Mouse (Mus musculus): Measurements from ENCODE around the gene Jmjd6. TPM values are rescaled to one million over a fixed set of nuclear protein-coding genes. Genes with fewer than 3 reads are reported as not detected.
"Not testable (repeated sequence)": the region's sequence is repeated elsewhere in the genome, so short reads cannot be mapped to it uniquely, and the experiment has no call there.

The Jmjd6 gene
- total RNA-seq, 1 experiment from 2014 or later: 53.8 TPM

DNA sequence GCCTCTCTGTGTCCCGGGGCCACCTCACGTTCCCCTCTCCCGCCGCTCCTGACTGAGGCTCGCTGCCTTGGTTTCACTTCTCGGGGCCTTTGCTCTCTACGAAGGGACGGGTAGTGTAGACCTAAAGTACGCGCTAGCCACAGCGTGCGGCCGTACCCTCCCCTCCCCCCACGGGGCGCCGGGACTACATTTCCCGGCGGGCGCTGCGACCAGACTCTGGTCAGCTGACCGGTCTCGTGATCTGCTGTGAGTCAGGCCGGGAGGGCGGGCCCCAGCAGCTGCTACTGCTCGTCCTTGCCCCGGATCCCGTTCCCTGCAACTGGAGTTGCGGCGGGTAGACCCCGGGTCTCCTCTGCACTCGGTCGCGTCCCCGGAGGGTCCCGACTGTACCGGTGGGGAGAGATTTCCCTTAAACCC, 10.3 kb upstream of the Jmjd6 start:
- peak; percentile 76 to 79 for ATAC-seq (replicated peaks in 1 of 2; ENCODE audit: insufficient read depth in 1 of 2, low FRiP score in 2 of 2, low TSS enrichment in 1 of 2, low read depth in 1 of 2, poor library complexity in 2 of 2, severe bottlenecking in 2 of 2)

DNA sequence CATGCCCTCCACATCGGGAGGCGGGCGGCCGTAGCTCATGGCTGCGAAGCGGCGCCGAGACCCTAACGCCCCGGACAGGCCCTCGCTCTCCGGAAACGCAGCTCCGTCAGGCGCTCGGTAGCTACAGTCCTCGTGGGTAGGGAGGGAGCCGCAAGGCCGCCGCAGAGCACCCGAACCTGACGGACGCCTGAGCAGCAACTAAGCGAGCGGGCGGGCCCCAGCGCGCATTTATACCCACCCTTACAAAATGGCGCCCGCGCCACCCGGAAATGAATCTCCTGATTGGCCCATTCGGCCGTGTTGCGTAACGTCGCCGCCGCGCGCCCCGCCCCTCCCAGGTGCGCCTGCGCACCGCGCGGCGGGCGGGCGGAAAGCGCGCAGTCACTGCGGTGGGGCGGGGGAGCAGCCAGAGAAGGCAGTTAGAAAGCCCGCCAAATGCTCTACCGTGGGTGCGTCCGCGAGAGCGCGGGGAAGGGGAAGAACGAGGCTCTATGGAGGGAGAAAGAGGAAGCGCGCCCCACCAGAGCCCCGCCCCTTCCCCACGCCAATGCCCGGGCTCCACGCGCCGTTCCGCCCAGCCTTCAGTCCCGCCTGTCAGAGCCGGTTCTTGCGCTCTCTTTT, 9.8 kb upstream of the Jmjd6 start, which contains the start of gene Srsf2:
Gene Srsf2 (minus strand): TSS at position 204 of the 621 bp plus-strand sequence.
- ATAC-seq (replicated peaks in 1 of 2; ENCODE audit: insufficient read depth in 1 of 2, low FRiP score in 2 of 2, low TSS enrichment in 1 of 2, low read depth in 1 of 2, poor library complexity in 2 of 2, severe bottlenecking in 2 of 2): peak; percentile 84 to 88

DNA sequence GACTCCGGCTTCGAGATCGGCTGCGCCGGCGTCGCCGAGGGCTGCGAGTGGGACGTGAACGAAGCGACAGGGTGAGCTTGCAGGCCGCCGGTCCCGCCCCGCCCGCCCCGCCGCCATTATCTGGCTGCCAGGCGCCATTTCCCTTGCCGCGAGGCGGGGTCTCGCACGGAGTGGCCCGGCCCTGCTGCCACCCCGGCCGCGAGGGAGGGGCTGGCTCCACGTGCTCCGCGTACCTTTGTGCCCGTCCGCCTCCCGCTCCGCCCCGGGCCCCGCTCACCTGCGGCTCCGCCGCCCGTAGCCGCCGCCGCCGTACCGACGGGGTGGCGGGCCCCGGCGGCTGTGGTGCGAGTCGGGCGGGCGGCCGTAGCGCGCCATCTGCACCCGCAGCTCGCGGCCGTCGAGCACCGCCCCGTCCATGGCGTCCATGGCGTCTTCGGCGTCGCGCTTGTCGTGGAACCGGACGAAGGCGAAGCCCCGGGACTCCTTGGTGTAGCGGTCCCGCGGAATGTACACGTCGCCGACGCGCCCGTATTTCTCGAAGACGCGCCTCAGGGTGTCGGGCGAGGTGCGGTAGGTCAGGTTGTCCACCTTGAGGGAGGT, 9.1 kb upstream of the Jmjd6 start, which contains the start of gene Mfsd11:
Gene Mfsd11 (plus strand): TSS at position 150 of the 600 bp plus-strand sequence.
- ATAC-seq (replicated peaks in 1 of 2; ENCODE audit: insufficient read depth in 1 of 2, low FRiP score in 2 of 2, low TSS enrichment in 1 of 2, low read depth in 1 of 2, poor library complexity in 2 of 2, severe bottlenecking in 2 of 2): peak in 1 of 2 experiments; percentile 5; a peak in 1 of 4 replicates

DNA sequence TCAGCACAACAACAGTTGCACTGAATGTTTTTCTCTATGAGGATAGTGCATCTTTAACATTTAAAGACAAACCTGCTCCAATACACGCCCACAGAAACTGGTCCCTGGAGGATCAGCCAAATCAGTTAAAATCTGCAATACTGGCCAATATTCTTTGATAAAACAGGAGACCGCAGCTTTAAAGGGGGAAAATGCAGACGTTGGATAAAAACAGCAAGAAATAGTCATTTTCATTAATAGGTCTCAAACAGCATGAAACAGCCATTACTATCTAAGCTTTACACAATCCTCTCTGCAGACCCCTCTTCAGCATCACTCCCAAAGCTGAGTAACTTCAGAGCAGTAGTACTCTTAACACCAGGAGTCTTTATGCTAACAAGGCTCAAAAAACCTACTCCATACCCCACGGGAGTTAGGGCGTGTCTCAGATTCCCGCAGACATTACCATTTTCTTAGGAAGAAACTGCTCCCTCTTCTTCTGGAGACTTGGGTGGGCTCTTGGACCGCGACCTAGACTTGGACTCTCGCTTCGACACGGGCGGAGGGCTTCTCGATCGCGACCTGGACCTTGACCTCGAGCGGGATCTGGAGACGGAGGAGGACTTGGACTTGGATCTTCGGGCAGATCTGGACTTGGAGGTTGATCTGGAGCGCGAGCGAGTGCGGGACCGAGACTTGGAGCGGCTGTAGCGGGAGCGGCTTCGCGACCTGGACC, 8.5 kb upstream of the Jmjd6 start:
- ATAC-seq (replicated peaks in 1 of 2; ENCODE audit: insufficient read depth in 1 of 2, low FRiP score in 2 of 2, low TSS enrichment in 1 of 2, low read depth in 1 of 2, poor library complexity in 2 of 2, severe bottlenecking in 2 of 2): no peak

DNA sequence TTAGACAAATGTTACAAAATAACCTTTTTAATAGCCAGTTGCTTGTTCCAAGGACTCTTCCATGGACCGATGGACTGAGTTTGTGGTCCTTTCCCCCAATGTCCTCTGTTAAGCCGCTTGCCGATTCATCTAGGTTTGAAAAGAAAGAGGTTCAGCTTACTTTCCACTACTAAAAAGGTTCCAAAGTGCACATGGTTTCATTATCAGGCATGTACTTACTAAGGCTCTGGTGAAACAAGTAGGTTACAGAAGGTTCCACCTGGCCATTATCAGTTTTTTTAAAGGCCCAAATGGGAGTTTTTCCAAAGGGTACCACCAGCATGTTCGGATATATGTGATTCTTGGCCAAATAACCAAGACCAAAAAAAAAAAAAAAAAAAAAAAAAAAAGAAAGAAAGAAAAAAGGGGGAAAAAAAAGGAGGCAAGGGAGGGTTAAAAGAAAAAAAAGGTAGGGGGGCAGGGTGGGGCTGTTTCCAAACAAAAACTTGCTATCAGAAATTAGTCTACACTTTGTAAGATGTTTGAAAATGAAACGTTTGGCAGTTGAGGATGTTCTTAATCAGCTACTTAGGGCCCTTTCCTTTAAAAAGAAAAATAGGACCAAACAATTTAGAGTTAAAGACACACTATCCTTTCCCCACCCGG, 7.7 kb upstream of the Jmjd6 start:
- no peak for ATAC-seq (replicated peaks in 1 of 2; ENCODE audit: insufficient read depth in 1 of 2, low FRiP score in 2 of 2, low TSS enrichment in 1 of 2, low read depth in 1 of 2, poor library complexity in 2 of 2, severe bottlenecking in 2 of 2)

DNA sequence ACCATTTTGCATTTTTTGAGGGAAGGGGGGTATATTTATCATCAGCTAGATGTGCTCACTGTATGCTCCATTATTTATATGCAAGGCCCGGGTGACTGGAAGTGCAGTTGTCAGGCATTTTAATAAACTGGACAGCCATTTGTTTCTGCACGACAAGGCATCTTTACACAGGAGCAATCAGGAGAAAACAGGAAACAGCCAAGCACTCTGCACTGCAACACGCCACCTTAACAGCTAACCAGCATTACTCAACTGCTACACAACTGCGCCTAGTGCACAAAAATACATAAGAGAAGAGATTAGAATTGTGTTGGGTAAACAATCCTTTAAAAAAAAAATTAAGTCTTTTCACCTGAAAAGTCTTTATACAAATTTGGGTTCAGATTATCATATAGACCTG, 6.8 kb upstream of the Jmjd6 start:
- no peak for ATAC-seq (replicated peaks in 1 of 2; ENCODE audit: insufficient read depth in 1 of 2, low FRiP score in 2 of 2, low TSS enrichment in 1 of 2, low read depth in 1 of 2, poor library complexity in 2 of 2, severe bottlenecking in 2 of 2)

DNA sequence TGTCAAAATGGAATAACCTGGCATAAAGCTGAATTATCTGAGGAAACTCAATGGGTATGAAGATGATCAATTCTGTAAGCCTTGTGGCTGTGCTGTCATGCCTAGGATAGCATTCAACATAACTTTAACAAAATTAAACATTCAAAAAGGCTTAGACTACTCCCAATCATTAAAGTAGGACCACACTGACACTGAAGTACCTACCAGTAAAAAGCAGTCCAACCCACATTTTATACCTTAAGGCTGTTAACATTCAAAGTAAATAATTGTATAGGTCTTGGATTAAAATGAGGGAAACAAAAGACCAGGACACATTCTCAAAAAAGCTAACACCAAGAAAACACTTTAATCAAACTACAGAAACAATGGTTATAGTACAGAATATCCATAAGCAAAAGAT, 6.3 kb upstream of the Jmjd6 start:
- no peak for ATAC-seq (replicated peaks in 1 of 2; ENCODE audit: insufficient read depth in 1 of 2, low FRiP score in 2 of 2, low TSS enrichment in 1 of 2, low read depth in 1 of 2, poor library complexity in 2 of 2, severe bottlenecking in 2 of 2)

DNA sequence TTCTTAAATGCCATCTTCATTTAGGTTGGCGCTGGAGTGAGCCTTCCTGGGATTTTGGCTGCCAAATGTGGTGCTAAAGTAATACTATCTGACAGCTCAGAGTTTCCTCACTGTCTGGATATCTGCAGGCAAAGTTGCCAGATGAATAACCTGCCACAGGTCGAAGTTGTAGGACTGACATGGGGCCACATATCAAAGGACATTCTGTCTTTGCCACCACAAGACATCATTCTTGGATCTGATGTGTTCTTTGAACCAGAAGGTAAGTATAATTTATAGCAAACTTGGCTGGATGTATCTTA, 5.6 kb upstream of the Jmjd6 start:
- ATAC-seq (replicated peaks in 1 of 2; ENCODE audit: insufficient read depth in 1 of 2, low FRiP score in 2 of 2, low TSS enrichment in 1 of 2, low read depth in 1 of 2, poor library complexity in 2 of 2, severe bottlenecking in 2 of 2): not testable (repeated sequence)

DNA sequence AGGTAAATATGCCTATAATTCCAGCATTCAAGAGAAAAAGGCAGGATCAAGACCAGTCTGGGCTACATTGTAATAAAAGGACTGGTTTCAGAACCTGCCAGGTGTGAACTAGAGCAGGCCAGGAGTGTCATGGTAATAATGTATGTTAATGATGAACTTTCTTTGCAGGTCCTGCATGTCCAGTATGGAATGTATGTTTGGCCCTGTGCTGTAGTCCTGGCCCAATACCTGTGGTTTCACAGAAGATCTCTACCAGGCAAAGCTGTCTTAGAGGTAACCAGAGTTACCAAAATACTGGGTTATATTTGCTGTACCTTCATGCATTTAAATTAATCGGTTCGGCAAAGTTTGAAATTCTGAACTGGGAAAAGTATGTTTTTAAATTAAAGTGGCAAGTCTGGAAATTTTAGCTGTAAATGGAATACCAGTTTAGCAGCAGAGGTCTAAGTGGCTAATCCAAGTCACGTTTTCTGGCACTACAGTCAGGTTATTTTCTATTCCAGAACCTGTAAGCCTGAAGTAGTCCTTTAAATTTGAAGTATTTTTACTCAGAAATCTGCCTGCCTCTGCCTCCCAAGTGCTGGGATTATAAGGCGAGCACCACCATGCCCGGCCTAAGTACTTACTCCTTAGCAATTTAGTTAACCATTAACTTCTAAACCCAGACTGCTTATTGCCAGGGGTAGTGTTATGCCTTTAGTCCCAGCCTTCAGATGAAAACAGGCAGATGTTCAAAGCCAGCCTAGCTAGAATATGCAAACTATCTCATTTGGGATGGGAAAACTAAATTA, 5.0 kb upstream of the Jmjd6 start:
- ATAC-seq (replicated peaks in 1 of 2; ENCODE audit: insufficient read depth in 1 of 2, low FRiP score in 2 of 2, low TSS enrichment in 1 of 2, low read depth in 1 of 2, poor library complexity in 2 of 2, severe bottlenecking in 2 of 2): no peak

DNA sequence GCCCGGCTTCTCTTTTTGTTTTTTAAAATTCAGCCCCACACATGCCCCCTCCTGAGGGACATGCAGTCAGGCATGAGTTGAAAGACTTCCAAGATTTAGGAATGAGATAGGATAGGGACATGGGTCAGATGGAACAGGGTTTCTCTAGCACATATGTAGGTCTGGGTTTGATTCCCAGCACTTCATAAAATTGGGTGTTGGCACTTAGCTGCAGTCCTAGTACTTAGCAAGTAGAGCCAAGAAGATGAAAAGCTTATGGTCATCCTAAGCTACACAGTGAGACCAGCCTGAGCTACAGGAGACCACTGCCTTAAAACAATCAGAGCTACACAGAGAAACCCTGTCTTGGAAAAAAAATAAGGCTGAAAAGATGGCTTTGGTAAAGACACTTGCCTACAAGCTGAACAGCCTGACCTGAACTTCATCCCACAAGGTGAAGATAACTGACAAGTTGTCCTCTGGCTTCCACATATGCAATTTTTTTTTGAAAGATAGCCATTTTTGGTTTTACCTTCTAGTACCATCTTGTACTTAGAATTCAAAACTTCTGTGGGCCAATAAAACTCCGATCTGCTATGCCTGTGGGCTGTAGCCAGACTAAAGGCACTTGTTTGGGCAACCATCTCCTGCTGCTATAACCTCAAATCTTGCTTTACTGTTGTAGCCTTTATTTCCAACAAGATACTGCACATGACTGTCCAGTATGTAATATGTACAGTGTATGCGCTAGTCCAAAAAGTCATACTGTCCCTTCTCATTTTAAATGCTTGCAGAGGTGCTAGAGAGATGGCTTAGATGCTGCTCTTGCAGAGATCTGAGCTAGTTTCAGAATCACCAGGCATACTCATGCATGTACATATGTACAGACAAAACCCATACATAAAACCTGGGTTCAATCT, 4.2 kb upstream of the Jmjd6 start:
- no peak for ATAC-seq (replicated peaks in 1 of 2; ENCODE audit: insufficient read depth in 1 of 2, low FRiP score in 2 of 2, low TSS enrichment in 1 of 2, low read depth in 1 of 2, poor library complexity in 2 of 2, severe bottlenecking in 2 of 2)

DNA sequence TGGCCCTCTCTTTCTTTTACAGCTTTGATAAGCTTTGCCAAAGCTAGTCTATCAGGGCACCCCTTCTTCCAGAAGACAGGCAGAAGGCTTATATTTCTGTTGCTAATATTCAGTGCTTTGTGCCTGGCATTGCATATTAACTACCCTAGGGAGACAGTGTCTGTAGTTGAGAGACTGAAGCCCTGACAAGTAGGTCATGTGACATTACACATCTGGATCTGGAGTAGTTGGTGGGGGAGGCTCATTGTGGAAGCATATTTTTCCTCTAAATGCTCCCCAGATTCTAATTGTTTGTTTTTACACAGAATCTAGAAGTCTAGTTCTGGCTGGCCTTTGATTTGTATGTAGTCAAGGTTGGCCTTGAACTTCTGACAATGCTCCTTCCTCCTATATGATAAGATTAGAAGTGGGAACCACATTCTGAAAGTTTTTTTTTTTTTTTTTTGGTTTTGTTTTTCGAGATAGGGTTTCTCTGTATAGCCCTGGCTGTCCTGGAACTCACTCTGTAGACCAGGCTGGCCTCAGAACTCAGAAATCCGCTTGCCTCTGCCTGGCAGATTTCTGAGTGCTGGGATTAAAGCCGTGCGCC, 3.4 kb upstream of the Jmjd6 start:
- no peak for ATAC-seq (replicated peaks in 1 of 2; ENCODE audit: insufficient read depth in 1 of 2, low FRiP score in 2 of 2, low TSS enrichment in 1 of 2, low read depth in 1 of 2, poor library complexity in 2 of 2, severe bottlenecking in 2 of 2)

DNA sequence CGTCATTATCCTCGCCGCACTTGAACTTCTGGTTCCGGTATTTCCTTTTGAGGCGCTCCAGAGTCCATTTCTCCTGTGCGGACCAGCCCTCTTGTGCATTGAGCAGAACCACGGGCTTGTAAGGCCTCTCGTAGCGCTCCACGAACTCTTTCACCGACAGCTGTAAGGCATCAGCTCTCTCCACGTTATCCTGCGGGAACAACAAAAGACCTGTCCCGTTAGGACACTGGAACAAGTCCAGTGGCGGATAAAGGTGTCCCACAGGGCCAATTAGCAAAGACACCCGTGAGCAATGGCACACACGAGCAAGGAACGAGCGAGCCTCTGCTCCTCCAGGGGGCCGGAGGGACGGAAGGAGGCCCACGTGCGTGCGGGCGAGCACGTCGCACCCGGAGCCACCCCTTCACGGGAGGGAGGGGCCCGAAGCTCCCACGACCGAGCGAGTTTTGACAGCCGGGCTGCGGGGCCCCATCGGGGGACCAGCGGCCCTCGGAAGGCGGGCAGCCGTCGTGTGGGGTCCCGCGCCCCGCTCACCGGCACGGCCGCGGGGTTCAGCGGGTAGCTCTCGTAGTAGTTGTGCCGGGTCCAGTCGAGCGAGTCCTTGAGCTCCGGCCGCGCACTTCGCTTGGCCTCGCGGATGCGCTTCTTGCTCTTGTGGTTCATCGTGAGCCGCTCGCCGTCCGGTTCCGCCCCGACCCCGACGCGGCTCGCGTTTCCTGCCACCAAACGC, 553 bp downstream of the Jmjd6 start:
- ATAC-seq (replicated peaks in 1 of 2; ENCODE audit: insufficient read depth in 1 of 2, low FRiP score in 2 of 2, low TSS enrichment in 1 of 2, low read depth in 1 of 2, poor library complexity in 2 of 2, severe bottlenecking in 2 of 2): peak; percentile 28 to 29; a peak in 2 of 4 replicates

DNA sequence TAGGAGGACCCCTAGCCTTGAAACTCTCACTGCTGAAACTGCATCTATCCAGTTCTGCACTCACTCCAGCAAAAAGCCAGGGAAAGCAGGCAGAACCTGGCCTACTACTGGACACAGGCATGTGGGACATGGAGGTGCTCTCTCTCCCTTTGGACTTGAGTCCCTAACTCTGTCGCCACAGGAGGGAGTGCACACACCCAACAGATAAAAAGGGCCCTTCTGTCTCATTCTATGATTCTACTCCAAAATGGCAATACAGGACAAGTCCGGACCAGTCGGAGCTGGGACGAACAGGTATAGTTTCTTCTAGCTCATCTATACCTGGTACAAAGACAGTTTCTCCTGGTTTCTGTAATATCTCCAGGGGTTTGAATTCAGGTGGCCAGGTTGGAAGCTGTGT, 2.5 kb downstream of the Jmjd6 start:
- no peak for ATAC-seq (replicated peaks in 1 of 2; ENCODE audit: insufficient read depth in 1 of 2, low FRiP score in 2 of 2, low TSS enrichment in 1 of 2, low read depth in 1 of 2, poor library complexity in 2 of 2, severe bottlenecking in 2 of 2)

DNA sequence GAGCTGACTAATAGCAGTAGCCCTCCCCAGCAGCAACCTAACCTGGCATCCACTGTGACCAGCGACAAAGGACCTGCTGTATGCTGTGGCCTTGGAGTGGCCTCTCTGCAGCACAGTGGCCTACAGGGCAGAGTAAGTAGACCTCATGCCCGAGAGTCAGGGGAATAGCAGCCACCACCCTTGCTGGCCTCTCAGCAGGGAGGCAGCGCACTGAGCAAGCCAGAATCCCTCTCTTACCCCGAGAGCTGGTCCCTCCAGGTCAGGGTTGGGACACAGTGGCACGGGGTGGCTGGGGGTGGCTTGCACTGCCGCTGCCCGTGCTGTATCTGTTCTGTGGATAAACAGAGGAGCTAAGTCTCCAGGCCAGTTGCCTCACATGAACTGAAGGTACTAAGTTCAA, 3.6 kb downstream of the Jmjd6 start:
- ATAC-seq (replicated peaks in 1 of 2; ENCODE audit: insufficient read depth in 1 of 2, low FRiP score in 2 of 2, low TSS enrichment in 1 of 2, low read depth in 1 of 2, poor library complexity in 2 of 2, severe bottlenecking in 2 of 2): no peak

DNA sequence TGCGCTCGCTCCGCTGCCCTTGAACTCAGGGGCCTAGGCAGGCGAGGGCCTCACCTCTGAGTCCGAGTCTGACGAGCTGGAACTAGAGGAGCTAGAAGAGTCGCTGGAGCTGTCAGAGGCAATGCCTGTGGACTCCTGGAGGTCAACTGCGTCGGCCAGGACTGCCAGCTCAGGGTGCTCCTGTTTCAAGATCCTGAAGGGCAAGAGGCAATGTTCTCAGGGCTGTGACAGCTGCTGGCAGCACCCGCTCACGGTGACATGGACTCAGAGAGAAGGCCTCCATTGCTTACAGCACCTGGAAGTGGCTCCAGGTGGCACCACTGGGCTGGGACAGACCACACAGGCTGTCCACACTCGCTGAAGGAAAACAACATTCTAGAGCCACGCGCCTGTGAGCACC, 4.3 kb downstream of the Jmjd6 start:
- no peak for ATAC-seq (replicated peaks in 1 of 2; ENCODE audit: insufficient read depth in 1 of 2, low FRiP score in 2 of 2, low TSS enrichment in 1 of 2, low read depth in 1 of 2, poor library complexity in 2 of 2, severe bottlenecking in 2 of 2)

DNA sequence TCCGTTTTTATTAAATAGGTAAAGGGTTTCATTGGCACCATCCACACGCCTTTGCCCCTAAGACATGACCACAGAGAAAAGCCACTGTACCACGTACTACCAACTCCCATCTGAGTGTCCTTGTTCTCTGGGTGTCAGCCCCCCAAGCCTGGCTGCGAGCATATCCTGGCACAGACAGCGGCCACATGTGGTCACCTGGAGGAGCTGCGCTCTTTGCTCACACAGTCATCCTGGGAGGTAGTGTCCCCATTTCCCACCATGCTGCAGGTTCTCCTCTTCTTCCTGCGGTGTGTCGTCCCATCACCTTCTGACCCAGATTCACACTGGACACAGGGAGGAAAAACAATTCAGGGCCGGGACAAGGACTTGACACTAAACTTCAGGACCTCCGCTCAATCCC, 5.8 kb downstream of the Jmjd6 start:
- no peak for ATAC-seq (replicated peaks in 1 of 2; ENCODE audit: insufficient read depth in 1 of 2, low FRiP score in 2 of 2, low TSS enrichment in 1 of 2, low read depth in 1 of 2, poor library complexity in 2 of 2, severe bottlenecking in 2 of 2)
